Mouse (Mus musculus): ENCODE data around the gene Spo11. TPM values are rescaled to one million over a fixed set of nuclear protein-coding genes. Genes with fewer than 3 reads are reported as not detected.

The Spo11 gene
- polyA plus RNA-seq, 1 experiment from 2014 or later: 0.20 TPM

- WGBS: 73% methylated on average over 7 of the region's 7 CpGs
- H3K36me3 ChIP-seq: peaks cover 23% of the 10 kb centered on the region
- no peaks in the 10 kb centered on the region for H3K9me3 ChIP-seq (replicated peaks)
- H3K4me1 ChIP-seq: peaks cover 23% of the 10 kb centered on the region
- H3K27ac ChIP-seq (replicated peaks): no peak overlapping the region
- peaks cover 7% of the 10 kb centered on the region; the same call in 1 of the 2 replicates for H3K27me3 ChIP-seq (ENCODE audit: low read depth, poor library complexity, severe bottlenecking)
- no peak for DNase-seq (ENCODE audit: low spot score)
- H3K4me3 ChIP-seq: no peak overlapping the region
Observed at GRCm38 (mm10) chr2:172998478-172998877, 21.0 kb downstream of the Spo11 start.

- Histone ChIP-seq H3K36me3 (peaks cover 36% of the 10 kb centered on the region), H3K27ac (replicated peaks) (peak within 1 kb of the TSS; percentile 98), H3K27me3 (ENCODE audit: low read depth, poor library complexity, severe bottlenecking) (peaks cover 7% of the 10 kb centered on the region; the same call in 1 of the 2 replicates), H3K4me3 (peak within 1 kb of the TSS; percentile 98), H3K4me1 (peaks cover 23% of the 10 kb centered on the region), H3K9me3 (replicated peaks) (no peaks in the 10 kb centered on the region)
- under 1% methylated on average over 45 of the region's 45 CpGs for WGBS
- DNase-seq (ENCODE audit: low spot score): peak; percentile 99
Observed at GRCm38 (mm10) chr2:172999630-173000284, 22.3 kb downstream of the Spo11 start, which contains the start of gene Rae1. Gene Rae1 (plus strand): TSS chr2:173000117.

- Histone ChIP-seq H3K27ac (replicated peaks) (peak overlapping the region; percentile 98), H3K36me3 (peaks cover 41% of the 10 kb centered on the region), H3K27me3 (ENCODE audit: low read depth, poor library complexity, severe bottlenecking) (peaks cover 7% of the 10 kb centered on the region; the same call in 1 of the 2 replicates), H3K9me3 (replicated peaks) (no peaks in the 10 kb centered on the region), H3K4me3 (peak overlapping the region; percentile 98), H3K4me1 (peaks cover 23% of the 10 kb centered on the region)
- WGBS: under 1% methylated on average over 42 of the region's 42 CpGs
- DNase-seq (ENCODE audit: low spot score): no peak
Observed at GRCm38 (mm10) chr2:173000285-173000652, 22.8 kb downstream of the Spo11 start.

GRCm38 (mm10) chr2:173000921-173001320, 23.4 kb downstream of the Spo11 start:
- WGBS: 26% methylated on average over 8 of the region's 8 CpGs
- Histone ChIP-seq H3K27me3 (ENCODE audit: low read depth, poor library complexity, severe bottlenecking) (peaks cover 7% of the 10 kb centered on the region; the same call in 1 of the 2 replicates), H3K4me3 (peak overlapping the region; percentile 98), H3K9me3 (replicated peaks) (no peaks in the 10 kb centered on the region), H3K36me3 (peaks cover 47% of the 10 kb centered on the region), H3K27ac (replicated peaks) (peak overlapping the region; percentile 98), H3K4me1 (peaks cover 20% of the 10 kb centered on the region)
- DNase-seq (ENCODE audit: low spot score): no peak

- Histone ChIP-seq H3K36me3 (peaks cover 75% of the 10 kb centered on the region), H3K9me3 (replicated peaks) (no peaks in the 10 kb centered on the region), H3K27me3 (ENCODE audit: low read depth, poor library complexity, severe bottlenecking) (no peaks in the 10 kb centered on the region), H3K4me3 (no peak overlapping the region), H3K27ac (replicated peaks) (no peak overlapping the region), H3K4me1 (peaks cover 18% of the 10 kb centered on the region)
- DNase-seq (ENCODE audit: low spot score): no peak
- 96% methylated on average over 8 of the region's 8 CpGs for WGBS
Observed at GRCm38 (mm10) chr2:173003737-173004136, 26.2 kb downstream of the Spo11 start.

- Histone ChIP-seq H3K36me3 (peaks cover 99% of the 10 kb centered on the region), H3K27me3 (ENCODE audit: low read depth, poor library complexity, severe bottlenecking) (no peaks in the 10 kb centered on the region), H3K9me3 (replicated peaks) (no peaks in the 10 kb centered on the region), H3K27ac (replicated peaks) (no peak overlapping the region), H3K4me3 (no peak overlapping the region), H3K4me1 (no peaks in the 10 kb centered on the region)
- no peak for DNase-seq (ENCODE audit: low spot score)
- 79% methylated on average over 3 of the region's 3 CpGs for WGBS
Observed at GRCm38 (mm10) chr2:173010220-173010717, 32.8 kb downstream of the Spo11 start.

- Histone ChIP-seq H3K36me3 (peaks cover 100% of the 10 kb centered on the region), H3K27ac (replicated peaks) (no peak overlapping the region), H3K9me3 (replicated peaks) (no peaks in the 10 kb centered on the region), H3K4me3 (no peak overlapping the region), H3K27me3 (ENCODE audit: low read depth, poor library complexity, severe bottlenecking) (no peaks in the 10 kb centered on the region), H3K4me1 (no peaks in the 10 kb centered on the region)
- no peak for DNase-seq (ENCODE audit: low spot score)
- 95% methylated on average over 8 of the region's 8 CpGs for WGBS
Observed at GRCm38 (mm10) chr2:173011440-173011839, 33.9 kb downstream of the Spo11 start.

- no peak for DNase-seq (ENCODE audit: low spot score)
- WGBS: 87% methylated on average over 7 of the region's 7 CpGs
- Histone ChIP-seq H3K4me1 (peaks cover 16% of the 10 kb centered on the region), H3K9me3 (replicated peaks) (no peaks in the 10 kb centered on the region), H3K36me3 (peaks cover 67% of the 10 kb centered on the region), H3K27ac (replicated peaks) (no peak overlapping the region), H3K27me3 (ENCODE audit: low read depth, poor library complexity, severe bottlenecking) (peaks cover 31% of the 10 kb centered on the region), H3K4me3 (no peak overlapping the region)
Observed at GRCm38 (mm10) chr2:173014741-173015287, 37.3 kb downstream of the Spo11 start.

GRCm38 (mm10) chr2:173017940-173018339, 40.4 kb downstream of the Spo11 start:
- no peak for DNase-seq (ENCODE audit: low spot score)

GRCm38 (mm10) chr2:173018618-173019017, 41.1 kb downstream of the Spo11 start:
- Histone ChIP-seq H3K27me3 (ENCODE audit: low read depth, poor library complexity, severe bottlenecking) (peaks cover 45% of the 10 kb centered on the region), H3K4me1 (peaks cover 41% of the 10 kb centered on the region), H3K9me3 (replicated peaks) (no peaks in the 10 kb centered on the region), H3K4me3 (peak overlapping the region; percentile 9; the same call in 1 of the 2 replicates), H3K36me3 (peaks cover 34% of the 10 kb centered on the region), H3K27ac (replicated peaks) (no peak overlapping the region)
- DNase-seq (ENCODE audit: low spot score): no peak
- 20% methylated on average over 8 of the region's 8 CpGs for whole genome bisulfite sequencing

More at GRCm38 (mm10) chr2:173017940-173018339, 40.4 kb downstream of the Spo11 start:
- no peaks in the 10 kb centered on the region for H3K9me3 ChIP-seq (replicated peaks)
- H3K36me3 ChIP-seq: peaks cover 35% of the 10 kb centered on the region
- WGBS: 56% methylated on average over 6 of the region's 6 CpGs
- H3K4me1 ChIP-seq: peaks cover 34% of the 10 kb centered on the region
- no peak overlapping the region for H3K4me3 ChIP-seq
- no peak overlapping the region for H3K27ac ChIP-seq (replicated peaks)
- H3K27me3 ChIP-seq (ENCODE audit: low read depth, poor library complexity, severe bottlenecking): peaks cover 45% of the 10 kb centered on the region

GRCm38 (mm10) chr2:173019322-173019721, 41.8 kb downstream of the Spo11 start:
- peak overlapping the region; percentile 80 for H3K27ac ChIP-seq (replicated peaks)
- DNase-seq (ENCODE audit: low spot score): no peak
- peaks cover 48% of the 10 kb centered on the region for H3K4me1 ChIP-seq
- peaks cover 34% of the 10 kb centered on the region for H3K36me3 ChIP-seq
- no peaks in the 10 kb centered on the region for H3K9me3 ChIP-seq (replicated peaks)
- peak overlapping the region; percentile 56 for H3K4me3 ChIP-seq
- H3K27me3 ChIP-seq (ENCODE audit: low read depth, poor library complexity, severe bottlenecking): peaks cover 45% of the 10 kb centered on the region
- WGBS: 13% methylated on average over 9 of the region's 9 CpGs

GRCm38 (mm10) chr2:173019790-173020189, 42.3 kb downstream of the Spo11 start:
- Histone ChIP-seq H3K36me3 (peaks cover 34% of the 10 kb centered on the region), H3K27me3 (ENCODE audit: low read depth, poor library complexity, severe bottlenecking) (peaks cover 45% of the 10 kb centered on the region), H3K4me1 (peaks cover 53% of the 10 kb centered on the region), H3K27ac (replicated peaks) (peak overlapping the region; percentile 80), H3K9me3 (replicated peaks) (no peaks in the 10 kb centered on the region), H3K4me3 (peak overlapping the region; percentile 56)
- DNase-seq (ENCODE audit: low spot score): peak; percentile 89
- under 1% methylated on average over 28 of the region's 29 CpGs for WGBS

GRCm38 (mm10) chr2:173020430-173020829, 42.9 kb downstream of the Spo11 start, which contains the start of gene Rbm38:
Gene Rbm38 (plus strand): TSS chr2:173020498.
- WGBS: 29% methylated on average over 11 of the region's 11 CpGs
- no peaks in the 10 kb centered on the region for H3K9me3 ChIP-seq (replicated peaks)
- H3K27ac ChIP-seq (replicated peaks): peak within 1 kb of the TSS; percentile 80
- H3K36me3 ChIP-seq: peaks cover 34% of the 10 kb centered on the region
- H3K4me1 ChIP-seq: peaks cover 59% of the 10 kb centered on the region
- peaks cover 45% of the 10 kb centered on the region for H3K27me3 ChIP-seq (ENCODE audit: low read depth, poor library complexity, severe bottlenecking)
- H3K4me3 ChIP-seq: peak within 1 kb of the TSS; percentile 62
- DNase-seq (ENCODE audit: low spot score): no peak
